Mouse (Mus musculus): ENCODE measurements around the gene Dhx37. TPM values are rescaled to one million over a fixed set of nuclear protein-coding genes. Genes with fewer than 3 reads are reported as not detected.
A peak's percentile ranks its signal among the peaks of the same experiment; 100 is the strongest.

The Dhx37 gene
- polyA plus RNA-seq, 1 experiment from 2014 or later = 12.9 TPM

DNA sequence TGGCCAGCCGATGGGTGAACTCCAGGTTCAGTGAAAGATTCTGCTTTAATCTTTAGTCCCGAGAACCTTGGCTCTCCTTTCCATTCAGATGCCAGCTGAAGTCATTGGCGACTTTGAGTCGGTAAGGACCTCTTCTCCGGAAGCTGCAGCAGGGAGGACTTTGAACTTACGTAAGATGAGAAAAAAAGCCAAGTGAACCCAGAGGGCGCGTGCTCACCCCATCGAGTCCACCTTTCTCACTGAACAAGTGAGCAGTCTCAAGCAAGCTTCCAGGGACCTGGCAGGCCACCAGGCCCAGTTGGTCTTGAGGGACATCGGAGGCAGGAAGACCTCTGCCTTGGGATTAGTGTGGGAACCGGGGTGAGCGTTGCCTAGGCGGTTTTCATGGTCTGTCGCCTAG, 33.3 kb upstream of the Dhx37 start:
- no peak overlapping the region for H3K9ac ChIP-seq
- H3K27me3 ChIP-seq = no peaks in the 10 kb centered on the region
- H3K9me3 ChIP-seq = no peaks in the 10 kb centered on the region
- no peak for ATAC-seq (ENCODE audit: low FRiP score, low read depth)
- H3K4me2 ChIP-seq (replicated peaks) = no peak overlapping the region
- H3K27ac ChIP-seq = no peak overlapping the region
- no peaks in the 10 kb centered on the region for H3K36me3 ChIP-seq
- 91% methylated on average over 14 of the region's 14 CpGs for WGBS
- no peak overlapping the region for H3K4me3 ChIP-seq
- peaks cover 4% of the 10 kb centered on the region; the same call in 1 of the 2 replicates for H3K4me1 ChIP-seq

DNA sequence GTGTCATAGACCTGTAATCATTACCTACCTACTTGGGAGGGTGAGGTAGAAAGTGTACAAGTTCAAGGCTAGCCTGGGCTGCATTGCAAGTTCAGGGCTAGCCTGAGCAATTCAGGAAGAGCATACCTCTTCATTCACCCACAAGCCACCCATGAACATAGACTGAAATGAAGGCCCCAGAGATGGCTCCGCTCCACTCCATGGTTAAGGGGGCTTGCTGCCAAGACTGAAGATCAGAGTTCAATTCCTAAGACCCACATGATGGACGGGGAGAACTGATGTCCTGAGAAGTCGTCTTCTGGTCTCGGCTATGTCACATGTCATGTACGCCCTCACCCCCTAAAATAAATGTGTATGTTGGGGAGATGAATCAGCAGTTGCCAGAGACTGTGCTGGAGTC, 32.6 kb upstream of the Dhx37 start:
- WGBS = 90% methylated on average over 5 of the region's 5 CpGs
- Histone ChIP-seq H3K36me3 (no peaks in the 10 kb centered on the region), H3K4me3 (no peak overlapping the region), H3K4me1 (peaks cover 4% of the 10 kb centered on the region; the same call in 1 of the 2 replicates), H3K27me3 (no peaks in the 10 kb centered on the region), H3K4me2 (replicated peaks) (peak overlapping the region; percentile 64; the same call in 1 of the 2 replicates), H3K9ac (no peak overlapping the region), H3K27ac (no peak overlapping the region), H3K9me3 (no peaks in the 10 kb centered on the region)
- ATAC-seq (ENCODE audit: low FRiP score, low read depth) = no peak

DNA sequence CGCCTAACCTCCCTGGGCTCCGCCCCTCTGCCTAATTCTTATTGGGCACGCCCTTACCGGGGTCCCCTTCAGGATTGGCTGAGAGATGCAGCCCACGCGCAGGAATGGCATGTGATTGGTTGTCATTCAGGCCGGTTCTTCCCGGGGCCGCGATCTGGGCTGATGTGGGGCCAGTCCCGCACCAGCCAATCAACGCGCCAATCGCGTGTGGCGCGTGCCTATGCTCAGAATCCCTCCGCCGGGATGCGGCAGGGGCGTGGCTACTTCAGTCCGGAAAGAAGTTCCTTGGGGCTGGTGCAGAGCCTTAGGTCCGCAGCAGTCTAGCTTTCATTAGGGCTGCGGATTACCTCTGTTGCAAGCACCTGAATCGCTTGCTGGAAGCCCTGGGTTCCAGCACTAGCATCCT, 31.8 kb upstream of the Dhx37 start:
- 1% methylated on average over 25 of the region's 25 CpGs for WGBS
- H3K9ac ChIP-seq = no peak overlapping the region; the same call in 1 of the 2 replicates
- peak; percentile 100 for ATAC-seq (ENCODE audit: low FRiP score, low read depth)
- peak overlapping the region; percentile 39 for H3K4me3 ChIP-seq
- no peak overlapping the region for H3K27ac ChIP-seq
- no peaks in the 10 kb centered on the region for H3K27me3 ChIP-seq
- H3K9me3 ChIP-seq = no peaks in the 10 kb centered on the region
- H3K4me2 ChIP-seq (replicated peaks) = peak overlapping the region; percentile 64
- no peaks in the 10 kb centered on the region for H3K36me3 ChIP-seq
- peaks cover 4% of the 10 kb centered on the region; the same call in 1 of the 2 replicates for H3K4me1 ChIP-seq

DNA sequence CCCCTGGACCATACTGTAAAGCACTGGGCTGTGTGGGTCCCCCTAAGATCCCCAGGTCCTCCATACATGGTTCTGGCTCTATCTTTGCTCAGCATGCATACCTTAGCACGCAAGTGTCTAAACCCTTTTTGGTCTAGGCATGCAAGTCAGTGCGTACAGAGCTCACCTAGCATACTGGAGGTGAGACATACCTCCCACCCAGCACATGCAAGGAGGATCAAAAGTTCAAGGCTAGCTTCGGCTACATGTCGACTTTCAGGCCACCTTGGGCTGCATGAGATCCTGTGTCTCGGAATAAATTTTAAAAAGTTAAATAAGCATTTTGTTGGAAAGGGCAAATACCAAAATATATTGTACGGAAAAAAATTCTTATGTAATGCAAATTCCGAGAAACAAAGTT, 31.3 kb upstream of the Dhx37 start:
- Histone ChIP-seq H3K9ac (no peak overlapping the region), H3K4me3 (peak overlapping the region; percentile 21; the same call in 1 of the 2 replicates), H3K4me2 (replicated peaks) (peak overlapping the region; percentile 64), H3K36me3 (no peaks in the 10 kb centered on the region), H3K27me3 (no peaks in the 10 kb centered on the region), H3K9me3 (no peaks in the 10 kb centered on the region), H3K4me1 (peaks cover 4% of the 10 kb centered on the region; the same call in 1 of the 2 replicates), H3K27ac (peak overlapping the region; percentile 15; the same call in 1 of the 2 replicates)
- WGBS = 42% methylated on average over 7 of the region's 7 CpGs
- peak; percentile 12; the same call in 1 of the 2 replicates for ATAC-seq (ENCODE audit: low FRiP score, low read depth)

DNA sequence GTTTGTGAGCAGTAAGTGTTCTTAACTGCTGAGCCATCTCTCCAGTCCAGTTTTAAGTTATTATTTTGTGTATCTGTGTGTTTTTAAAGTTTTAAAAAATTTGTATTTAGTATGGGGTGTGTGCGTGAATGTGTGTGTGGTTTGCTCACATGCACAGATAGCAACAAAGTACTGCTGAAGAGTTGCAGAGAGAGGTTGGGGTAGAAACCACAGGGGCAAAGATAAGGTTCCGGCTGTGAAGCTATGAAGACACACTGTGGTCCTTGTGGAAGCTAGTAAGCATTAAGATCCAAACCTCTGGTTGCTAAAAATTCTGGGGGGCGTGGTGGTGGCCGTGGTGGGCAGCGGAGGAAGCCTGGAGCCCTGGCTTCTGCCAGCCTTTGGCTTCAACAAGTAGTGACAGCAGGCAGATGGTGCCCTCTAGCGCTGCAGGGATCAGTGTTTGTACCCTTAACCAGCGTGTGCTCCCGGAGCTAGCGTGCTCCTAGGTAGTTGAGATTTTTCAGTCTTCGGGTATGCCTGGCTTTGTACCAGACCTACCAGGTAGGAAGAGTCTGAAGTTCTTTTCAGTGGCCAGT, 28.0 kb upstream of the Dhx37 start:
- Histone ChIP-seq H3K27me3 (no peaks in the 10 kb centered on the region), H3K36me3 (peaks cover 6% of the 10 kb centered on the region; the same call in 1 of the 2 replicates), H3K27ac (no peak overlapping the region), H3K9ac (no peak overlapping the region), H3K4me2 (replicated peaks) (no peak overlapping the region), H3K4me3 (no peak overlapping the region), H3K9me3 (no peaks in the 10 kb centered on the region), H3K4me1 (peaks cover 4% of the 10 kb centered on the region; the same call in 1 of the 2 replicates)
- WGBS = 53% methylated on average over 10 of the region's 10 CpGs
- ATAC-seq (ENCODE audit: low FRiP score, low read depth) = no peak

DNA sequence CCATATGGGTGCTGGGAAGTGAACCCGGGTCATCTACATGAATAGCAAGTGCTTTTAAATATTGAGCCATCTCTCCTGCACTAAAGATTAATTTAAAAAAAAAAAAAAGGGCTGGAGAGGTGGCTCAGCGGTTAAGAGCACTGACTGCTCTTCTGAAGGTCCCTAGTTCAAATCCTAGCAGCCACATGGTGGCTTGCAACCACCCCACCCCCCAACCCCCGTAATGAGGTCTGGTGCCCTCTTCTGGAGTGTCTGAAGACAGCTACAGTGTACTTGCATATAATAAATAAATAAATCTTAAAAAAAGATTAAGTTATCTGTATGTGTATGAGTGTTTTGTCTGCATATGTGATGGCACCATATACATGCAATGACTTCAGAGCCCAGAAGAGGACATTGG, 26.7 kb upstream of the Dhx37 start:
- no peak overlapping the region for H3K4me2 ChIP-seq (replicated peaks)
- H3K27ac ChIP-seq = no peak overlapping the region
- H3K27me3 ChIP-seq = no peaks in the 10 kb centered on the region
- no peaks in the 10 kb centered on the region for H3K9me3 ChIP-seq
- H3K9ac ChIP-seq = no peak overlapping the region
- no peak overlapping the region for H3K4me3 ChIP-seq
- 83% methylated on average over 3 of the region's 3 CpGs for WGBS
- ATAC-seq (ENCODE audit: low FRiP score, low read depth) = no peak
- H3K36me3 ChIP-seq = peaks cover 17% of the 10 kb centered on the region
- H3K4me1 ChIP-seq = peaks cover 4% of the 10 kb centered on the region; the same call in 1 of the 2 replicates

DNA sequence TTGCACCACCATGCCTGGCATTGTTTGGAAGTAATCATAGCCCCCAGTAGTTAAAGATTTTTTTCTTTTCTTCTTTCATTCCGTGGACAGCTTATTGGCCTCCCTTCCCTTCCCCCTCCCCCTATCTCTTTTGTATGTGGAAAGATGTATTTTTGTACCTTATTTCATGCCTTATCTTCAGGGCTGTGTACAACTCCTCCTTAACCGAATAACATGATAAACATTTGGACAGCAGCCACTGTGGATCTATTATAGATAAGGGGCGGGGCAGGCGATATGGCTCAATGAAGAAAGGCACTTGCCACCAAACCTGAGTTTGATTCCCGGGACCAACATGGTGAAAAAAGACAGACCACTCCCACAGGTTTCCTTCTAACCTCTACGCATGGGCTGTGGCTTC, 23.6 kb upstream of the Dhx37 start:
- H3K27me3 ChIP-seq = no peaks in the 10 kb centered on the region
- H3K9ac ChIP-seq = no peak overlapping the region
- H3K4me3 ChIP-seq = no peak overlapping the region
- no peaks in the 10 kb centered on the region for H3K9me3 ChIP-seq
- no peak for ATAC-seq (ENCODE audit: low FRiP score, low read depth)
- no peak overlapping the region for H3K4me2 ChIP-seq (replicated peaks)
- no peaks in the 10 kb centered on the region for H3K4me1 ChIP-seq
- peaks cover 46% of the 10 kb centered on the region for H3K36me3 ChIP-seq
- no peak overlapping the region for H3K27ac ChIP-seq
- WGBS = 88% methylated on average over 6 of the region's 6 CpGs

DNA sequence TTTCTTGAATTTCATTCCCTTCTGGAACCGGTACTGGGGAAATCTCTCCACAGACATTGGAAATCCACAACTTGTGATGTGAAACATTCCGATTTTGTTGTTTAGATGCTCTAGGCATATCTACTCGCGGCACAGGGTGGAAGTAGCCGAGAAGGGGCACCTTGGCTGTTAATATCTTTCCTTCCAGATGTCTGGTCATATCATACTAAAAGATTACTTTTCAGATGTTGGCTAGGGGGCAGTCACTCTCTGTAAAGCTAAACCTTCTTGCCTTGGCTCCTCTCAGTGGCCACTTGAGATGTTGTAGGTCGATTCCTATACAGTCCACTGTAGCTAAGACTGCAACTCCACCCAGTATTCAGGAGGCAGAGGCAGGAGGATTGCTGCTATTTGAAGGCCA, 22.2 kb upstream of the Dhx37 start:
- H3K9me3 ChIP-seq = no peaks in the 10 kb centered on the region
- ATAC-seq (ENCODE audit: low FRiP score, low read depth) = no peak
- H3K27ac ChIP-seq = no peak overlapping the region
- WGBS = 93% methylated on average over 6 of the region's 6 CpGs
- no peak overlapping the region for H3K4me3 ChIP-seq
- H3K4me2 ChIP-seq (replicated peaks) = no peak overlapping the region
- H3K27me3 ChIP-seq = no peaks in the 10 kb centered on the region
- no peaks in the 10 kb centered on the region for H3K4me1 ChIP-seq
- H3K9ac ChIP-seq = no peak overlapping the region
- peaks cover 57% of the 10 kb centered on the region for H3K36me3 ChIP-seq

DNA sequence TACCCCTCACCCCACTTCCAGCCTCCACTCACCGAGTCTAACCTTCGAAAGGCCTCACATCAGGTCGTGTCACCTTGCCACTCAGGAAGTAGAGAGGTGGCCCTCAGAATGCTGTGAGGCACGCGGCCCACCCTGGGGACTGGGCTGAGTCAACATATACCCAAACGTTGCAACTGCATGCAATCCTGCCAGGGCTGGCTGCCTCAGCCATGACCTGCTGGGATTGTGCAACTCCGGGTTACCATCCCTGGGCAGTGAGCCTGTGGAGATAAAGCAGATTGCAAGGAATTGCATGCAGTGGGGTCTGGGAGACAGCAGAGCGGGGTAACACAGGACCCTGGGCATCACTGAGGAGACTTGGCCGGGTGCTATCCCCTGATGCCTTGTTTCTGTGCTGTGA, 18.7 kb upstream of the Dhx37 start:
- ATAC-seq (ENCODE audit: low FRiP score, low read depth) = no peak
- no peak overlapping the region for H3K9ac ChIP-seq
- H3K36me3 ChIP-seq = peaks cover 52% of the 10 kb centered on the region
- H3K4me2 ChIP-seq (replicated peaks) = no peak overlapping the region
- H3K9me3 ChIP-seq = no peaks in the 10 kb centered on the region
- no peak overlapping the region for H3K4me3 ChIP-seq
- 90% methylated on average over 9 of the region's 9 CpGs for WGBS
- H3K27ac ChIP-seq = no peak overlapping the region
- H3K4me1 ChIP-seq = no peaks in the 10 kb centered on the region
- no peaks in the 10 kb centered on the region for H3K27me3 ChIP-seq

DNA sequence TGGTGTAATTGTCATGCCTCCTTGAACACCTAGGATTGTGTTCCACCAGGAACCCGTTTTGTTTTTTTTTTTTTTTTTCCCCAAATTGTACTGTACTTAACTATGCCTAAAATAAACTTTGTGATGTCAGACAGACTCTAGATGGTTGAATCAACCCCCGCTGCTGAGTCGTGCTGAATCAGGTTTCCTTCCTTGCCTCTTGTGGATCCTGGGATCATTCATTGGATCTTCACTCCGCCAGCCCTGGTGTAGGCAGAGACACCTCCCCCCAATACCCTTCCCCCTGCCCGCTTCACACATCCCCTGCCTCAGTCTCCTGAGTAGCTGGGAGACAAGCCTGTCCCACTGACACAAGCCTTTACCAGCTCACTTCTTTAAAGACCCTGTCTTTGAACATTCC, 15.4 kb upstream of the Dhx37 start:
- H3K9me3 ChIP-seq = no peaks in the 10 kb centered on the region
- H3K27ac ChIP-seq = no peak overlapping the region
- H3K4me2 ChIP-seq (replicated peaks) = no peak overlapping the region
- WGBS = 85% methylated on average over 5 of the region's 5 CpGs
- no peak overlapping the region for H3K4me3 ChIP-seq
- no peaks in the 10 kb centered on the region for H3K27me3 ChIP-seq
- ATAC-seq (ENCODE audit: low FRiP score, low read depth) = no peak
- H3K36me3 ChIP-seq = peaks cover 28% of the 10 kb centered on the region
- H3K4me1 ChIP-seq = 0 out of 2 replicates have a peak, but pooled peaks cover 6% of the 10 kb centered on the region
- H3K9ac ChIP-seq = no peak overlapping the region

DNA sequence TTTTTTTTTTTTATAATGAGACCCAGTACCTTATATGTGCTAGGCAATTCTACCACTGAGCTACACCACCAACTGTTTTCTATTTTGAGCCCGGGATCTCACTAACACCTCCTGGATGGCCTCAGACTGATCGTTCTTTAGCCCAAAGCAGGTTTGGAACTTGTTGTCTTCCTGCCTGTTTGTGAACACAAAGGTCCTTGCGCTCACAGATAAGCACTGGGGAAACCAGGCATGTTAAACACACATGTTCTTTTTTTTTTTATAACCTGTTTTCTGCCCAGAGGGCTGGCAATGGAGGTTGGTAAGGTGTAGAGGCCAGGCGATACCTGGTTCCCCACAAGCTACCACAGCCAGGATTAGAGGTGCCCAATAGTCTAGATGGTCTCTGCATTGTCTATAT, 14.7 kb upstream of the Dhx37 start:
- H3K27ac ChIP-seq = no peak overlapping the region

DNA sequence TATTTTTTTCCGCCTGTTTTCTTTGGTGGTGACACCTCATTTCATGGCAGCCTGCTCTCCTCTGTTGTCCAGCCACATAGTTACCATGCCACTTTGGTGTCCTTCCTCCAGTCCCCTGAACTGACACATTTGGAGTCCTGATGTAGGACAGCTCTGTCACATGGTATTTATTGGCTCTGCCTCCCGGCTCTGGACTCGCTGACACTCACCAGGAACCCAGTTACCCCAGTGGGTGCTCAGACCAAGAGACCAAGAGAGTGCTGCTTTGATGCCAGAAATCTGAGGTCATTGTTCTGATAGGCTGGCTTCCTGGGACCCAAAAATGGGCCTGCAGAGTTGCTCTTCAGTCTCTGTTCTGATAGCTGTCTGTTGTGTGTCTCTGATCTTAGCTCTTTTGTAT, 14.1 kb upstream of the Dhx37 start:
- 60% methylated on average over 3 of the region's 3 CpGs for WGBS
- no peak overlapping the region for H3K4me3 ChIP-seq
- H3K27ac ChIP-seq = no peak overlapping the region
- H3K9ac ChIP-seq = no peak overlapping the region
- no peaks in the 10 kb centered on the region for H3K9me3 ChIP-seq
- ATAC-seq (ENCODE audit: low FRiP score, low read depth) = no peak
- no peak overlapping the region for H3K4me2 ChIP-seq (replicated peaks)
- peaks cover 20% of the 10 kb centered on the region for H3K36me3 ChIP-seq
- H3K4me1 ChIP-seq = peaks cover 7% of the 10 kb centered on the region
- H3K27me3 ChIP-seq = no peaks in the 10 kb centered on the region

More for the DNA sequence above, 14.7 kb upstream of the Dhx37 start:
- Histone ChIP-seq H3K4me3 (no peak overlapping the region), H3K9me3 (no peaks in the 10 kb centered on the region), H3K9ac (no peak overlapping the region), H3K27me3 (no peaks in the 10 kb centered on the region), H3K4me1 (0 out of 2 replicates have a peak, but pooled peaks cover 6% of the 10 kb centered on the region), H3K4me2 (replicated peaks) (no peak overlapping the region), H3K36me3 (peaks cover 22% of the 10 kb centered on the region)
- WGBS = 91% methylated on average over 4 of the region's 4 CpGs
- ATAC-seq (ENCODE audit: low FRiP score, low read depth) = no peak

DNA sequence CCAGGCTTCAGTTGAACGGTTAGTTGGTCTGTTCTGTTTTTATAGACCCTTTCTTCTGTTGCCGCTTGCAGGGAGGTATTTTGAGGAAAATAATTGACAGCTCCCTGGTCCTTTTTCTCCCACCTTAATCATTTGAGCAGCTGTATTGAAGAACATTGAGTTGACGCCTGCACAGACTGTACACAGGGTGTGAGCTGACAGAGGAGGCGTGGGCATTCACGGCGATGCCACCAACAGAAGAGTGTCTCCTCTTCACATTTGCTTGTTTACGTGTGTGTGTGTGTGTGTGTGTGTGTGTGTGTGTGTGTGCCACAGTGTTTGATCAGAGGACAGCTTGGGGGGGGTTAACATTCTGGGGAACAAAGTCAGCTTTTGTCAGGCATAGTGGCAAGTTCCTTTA, 12.4 kb upstream of the Dhx37 start:
- H3K36me3 ChIP-seq = peaks cover 4% of the 10 kb centered on the region
- H3K4me1 ChIP-seq = peaks cover 16% of the 10 kb centered on the region
- no peak for ATAC-seq (ENCODE audit: low FRiP score, low read depth)
- WGBS = 70% methylated on average over 7 of the region's 7 CpGs
- no peak overlapping the region for H3K4me2 ChIP-seq (replicated peaks)
- no peak overlapping the region; the same call in 1 of the 2 replicates for H3K9ac ChIP-seq
- H3K4me3 ChIP-seq = no peak overlapping the region
- no peaks in the 10 kb centered on the region for H3K9me3 ChIP-seq
- no peak overlapping the region for H3K27ac ChIP-seq
- no peaks in the 10 kb centered on the region for H3K27me3 ChIP-seq

Measured in limb, embryonic 13.5 days (tissue).